Mouse (Mus musculus): ENCODE data around the gene Ccdc157.
"Not testable (repeated sequence)": the region's sequence is repeated elsewhere in the genome, so short reads cannot be mapped to it uniquely, and the experiment has no call there.

The Ccdc157 gene

DNA sequence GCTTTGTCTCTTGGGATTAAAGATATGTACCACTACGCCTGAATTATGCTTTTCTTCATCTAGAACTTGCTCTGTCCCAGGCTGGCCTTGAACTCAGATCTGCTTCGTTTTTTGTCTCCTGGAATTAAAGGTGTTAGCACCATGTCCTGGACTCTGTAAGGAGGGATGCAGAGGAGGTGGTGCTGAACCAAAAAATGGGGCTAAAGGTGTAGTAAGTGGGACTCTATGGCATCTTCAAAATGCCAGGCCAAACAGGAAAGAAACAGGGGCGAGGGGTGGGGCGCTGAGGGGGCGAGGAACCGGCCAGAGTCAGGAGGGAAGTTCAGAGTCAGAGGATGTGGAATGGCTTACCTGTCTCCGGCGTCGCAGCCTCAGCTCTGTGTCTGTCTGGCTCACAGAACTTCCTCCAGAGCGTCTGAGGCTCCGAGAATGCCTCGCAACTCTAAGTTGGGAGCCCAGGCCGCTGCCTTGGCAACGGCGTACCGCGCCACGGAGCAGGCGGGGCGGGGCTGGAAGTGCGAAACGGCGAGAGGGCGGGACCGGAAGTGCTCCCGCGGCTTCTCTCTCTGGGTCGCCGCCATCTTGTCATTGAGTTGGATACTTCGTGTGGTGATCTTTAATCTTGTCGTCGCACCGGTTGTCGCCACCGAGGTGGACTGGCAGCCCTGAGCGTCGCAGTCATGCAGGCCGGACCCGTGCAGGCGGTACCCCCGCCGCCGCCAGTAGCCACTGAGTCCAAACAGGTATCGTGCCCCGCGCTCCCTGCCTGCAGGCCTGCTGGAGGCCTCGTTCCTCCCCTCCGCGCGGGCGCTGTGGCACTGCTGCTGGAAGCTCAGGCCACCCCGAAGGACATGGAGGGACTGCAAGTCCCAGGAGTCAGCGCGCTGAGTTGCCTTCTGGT, at the start of gene Ccdc157, which contains the start of gene Sf3a1:
TSS of gene Ccdc157 (minus strand) at position 486 of the 901 bp plus-strand sequence.
TSS of gene Sf3a1 (plus strand) at position 543 of the 901 bp plus-strand sequence.
- peak; percentile 95 for DNase-seq

DNA sequence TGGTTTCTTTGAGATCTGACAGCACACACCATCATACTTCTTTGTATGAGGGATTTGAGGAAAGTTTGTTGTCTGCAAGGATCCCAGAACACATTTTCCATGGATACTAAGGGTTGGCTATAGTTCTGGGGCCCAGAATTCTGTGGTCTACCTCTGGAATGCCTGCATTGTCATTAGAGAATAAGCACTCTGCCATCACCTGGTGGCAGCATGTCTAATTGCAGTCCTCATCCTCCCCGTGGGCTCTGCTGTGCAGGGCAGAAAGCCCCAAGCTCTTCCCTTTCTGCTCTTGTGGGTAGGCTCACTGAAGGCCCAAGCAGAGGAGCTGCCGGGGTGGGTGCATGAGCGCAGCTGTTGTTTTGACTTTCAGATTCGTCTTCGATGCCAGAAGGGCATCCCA, 49.5 kb upstream of the Ccdc157 start:
- no peak for DNase-seq

DNA sequence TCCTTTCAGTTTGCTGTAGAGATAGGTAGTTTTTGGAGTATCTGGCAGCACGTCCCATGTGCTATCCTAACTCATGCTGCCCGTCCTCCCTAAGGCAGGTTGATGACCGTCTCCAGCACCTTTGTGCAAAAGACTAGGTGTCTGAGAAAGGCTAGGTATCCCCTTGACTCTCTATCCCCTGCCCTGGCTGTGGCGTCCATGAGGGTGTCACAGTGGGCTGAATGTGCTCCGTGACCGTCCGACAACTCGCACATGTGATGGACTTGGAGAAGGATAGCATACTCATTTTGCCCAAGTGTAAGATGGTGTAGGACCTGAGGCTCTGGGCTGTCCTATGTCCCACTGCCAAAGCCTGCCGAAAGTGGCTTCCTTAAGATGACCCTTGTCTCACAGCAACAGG, 47.6 kb upstream of the Ccdc157 start:
- no peak for DNase-seq

DNA sequence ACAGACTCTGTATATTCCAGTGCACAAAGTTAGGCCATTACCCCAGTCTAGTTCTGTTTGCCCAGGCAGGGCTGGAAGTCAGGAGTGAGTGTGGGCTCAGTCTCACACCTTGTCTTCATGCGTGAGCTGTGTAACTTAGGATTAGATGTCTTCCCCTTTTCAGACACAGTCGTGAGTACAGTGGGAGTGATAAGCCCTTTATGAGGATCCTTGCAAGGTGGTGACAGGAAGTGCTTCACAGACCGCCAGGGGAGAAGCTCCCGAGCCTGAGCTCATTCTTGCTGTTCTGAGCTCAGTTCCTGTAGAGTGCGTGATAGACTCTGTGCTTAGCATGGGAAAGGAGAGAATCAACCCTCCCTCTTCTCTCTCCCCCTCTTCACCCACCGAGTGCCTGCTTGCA, 46.5 kb upstream of the Ccdc157 start:
- DNase-seq, result no peak

DNA sequence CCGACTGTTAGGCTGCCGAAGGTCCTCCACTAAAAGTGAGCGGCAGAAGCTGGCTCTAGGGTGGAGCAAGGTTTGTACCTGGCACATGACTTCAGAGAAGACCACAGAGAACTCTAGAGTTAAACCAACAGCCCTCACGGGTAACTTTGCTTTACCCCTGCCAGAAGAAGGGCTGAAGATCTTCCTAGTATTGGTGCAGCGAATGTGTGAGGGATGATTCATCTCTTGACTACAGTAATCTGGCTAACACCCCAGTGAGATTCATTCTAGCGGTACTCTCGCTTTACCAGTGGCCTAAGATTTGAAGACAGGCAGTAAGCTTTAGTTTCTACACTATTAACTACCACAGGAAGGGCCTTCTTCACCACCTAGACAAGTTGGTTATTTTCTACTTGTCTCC, 45.9 kb upstream of the Ccdc157 start:
- DNase-seq, result no peak

DNA sequence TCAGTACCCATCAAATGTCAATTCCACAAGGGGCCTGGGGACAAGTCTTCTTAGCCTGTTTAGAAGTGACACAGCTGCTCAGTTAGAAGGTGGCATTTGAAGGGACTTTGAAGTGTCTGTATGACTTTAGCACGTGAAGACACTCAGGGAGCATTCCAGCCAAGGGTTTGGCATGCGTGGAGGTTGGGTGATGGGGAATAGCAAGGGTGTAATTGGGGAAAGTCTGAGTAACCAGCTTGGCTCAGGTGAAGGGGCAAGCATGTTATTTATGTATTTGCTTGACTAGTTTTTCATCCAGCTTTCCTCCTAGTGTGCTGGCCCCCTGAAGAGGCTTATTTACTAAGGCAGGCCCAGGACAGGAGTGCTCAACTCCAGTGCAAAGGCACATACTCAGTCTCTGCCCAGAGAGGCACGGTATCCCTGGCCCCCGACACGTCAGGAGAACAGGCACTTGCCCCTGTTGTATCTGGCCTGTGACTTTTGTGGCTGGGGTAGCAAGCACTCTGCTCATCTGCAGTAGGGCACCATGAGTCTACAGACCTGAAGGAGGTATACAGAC, 45.1 kb upstream of the Ccdc157 start:
- DNase-seq, result no peak

DNA sequence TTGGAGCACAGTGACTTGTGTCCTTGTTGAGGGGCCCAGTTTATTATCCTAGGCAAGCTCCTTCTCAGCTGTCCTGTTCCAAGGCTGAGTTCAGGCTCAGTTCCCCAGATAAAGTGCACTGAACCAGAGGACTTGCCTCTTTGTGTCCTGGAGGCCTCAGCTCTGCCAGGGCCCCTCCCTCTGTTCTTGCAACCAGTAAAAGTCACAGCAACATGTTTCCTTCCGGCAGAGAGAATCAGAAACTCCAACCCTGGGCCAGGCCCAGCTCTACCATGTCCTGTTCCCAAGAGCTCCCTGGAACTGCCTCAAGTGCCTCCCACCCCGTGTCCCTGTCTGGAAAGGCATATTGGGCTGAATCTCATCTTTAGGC, 43.6 kb upstream of the Ccdc157 start:
- peak; percentile 75 for DNase-seq

DNA sequence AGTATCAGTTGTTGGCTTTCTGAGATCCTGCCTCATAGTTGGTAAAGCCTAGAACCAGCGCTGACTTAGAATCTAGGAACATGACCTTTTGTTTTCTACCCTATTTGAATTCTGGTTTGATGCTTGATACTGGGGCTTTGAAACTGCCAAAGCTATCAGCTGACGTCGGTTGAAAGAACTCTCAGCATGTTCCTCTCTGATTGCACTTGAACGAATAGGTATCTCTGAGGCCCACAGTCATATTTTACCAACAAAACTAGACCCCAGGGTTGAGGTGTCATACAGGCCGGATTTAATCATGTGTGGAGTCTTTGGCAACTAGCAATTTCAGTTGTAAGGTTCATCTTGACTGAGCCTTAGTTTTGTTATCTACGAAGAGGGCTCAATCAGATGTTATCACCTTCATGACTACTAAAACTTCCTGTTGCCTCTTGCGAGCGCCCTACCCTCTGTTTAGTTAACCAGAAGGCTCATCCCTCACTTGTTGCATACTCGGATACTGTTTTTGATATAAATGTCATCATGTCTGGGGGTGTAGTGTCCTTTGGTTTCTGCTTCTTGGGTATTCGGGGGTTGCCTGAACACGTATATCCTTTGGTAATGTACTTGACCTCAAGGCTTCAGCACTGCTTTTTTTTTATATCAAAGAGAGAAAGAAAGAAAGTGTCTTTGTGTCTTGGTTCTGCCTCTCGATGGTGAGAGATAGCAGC, 43.1 kb upstream of the Ccdc157 start:
- no peak for DNase-seq

DNA sequence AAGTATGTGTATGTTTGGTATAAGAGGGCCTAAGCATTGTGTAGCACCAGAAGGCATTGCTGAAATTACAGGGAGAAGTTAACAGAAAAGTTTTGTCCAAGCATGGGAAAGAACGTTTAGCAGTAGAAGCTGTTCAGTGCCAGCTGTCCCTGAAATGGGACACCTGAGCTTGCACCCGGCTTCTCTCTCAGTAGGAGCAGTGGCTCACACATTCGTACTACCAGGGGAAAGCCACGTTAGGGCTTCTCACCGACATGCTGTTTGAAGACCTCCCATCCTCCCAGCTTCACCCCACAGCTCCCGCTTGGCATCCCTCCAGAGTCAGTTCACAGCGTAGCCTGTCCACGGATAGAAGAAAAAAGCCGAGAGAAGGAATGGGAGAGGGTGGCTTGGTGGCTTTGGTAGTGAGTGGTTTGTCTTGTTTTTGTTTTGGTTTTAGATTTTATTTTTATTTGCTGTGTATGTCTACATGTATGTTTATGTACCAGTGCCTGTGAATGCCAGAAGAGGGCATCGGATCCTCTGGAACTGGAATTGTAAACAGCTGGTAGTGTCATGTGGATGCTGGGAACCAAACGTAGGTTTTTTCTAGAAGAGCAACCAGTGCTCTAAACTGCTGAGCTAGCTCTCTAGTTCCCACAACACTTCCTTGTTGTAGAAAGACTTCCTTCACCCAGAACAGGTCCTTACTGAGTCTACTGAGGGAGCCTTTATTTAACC, 42.0 kb upstream of the Ccdc157 start:
- DNase-seq, result no peak

DNA sequence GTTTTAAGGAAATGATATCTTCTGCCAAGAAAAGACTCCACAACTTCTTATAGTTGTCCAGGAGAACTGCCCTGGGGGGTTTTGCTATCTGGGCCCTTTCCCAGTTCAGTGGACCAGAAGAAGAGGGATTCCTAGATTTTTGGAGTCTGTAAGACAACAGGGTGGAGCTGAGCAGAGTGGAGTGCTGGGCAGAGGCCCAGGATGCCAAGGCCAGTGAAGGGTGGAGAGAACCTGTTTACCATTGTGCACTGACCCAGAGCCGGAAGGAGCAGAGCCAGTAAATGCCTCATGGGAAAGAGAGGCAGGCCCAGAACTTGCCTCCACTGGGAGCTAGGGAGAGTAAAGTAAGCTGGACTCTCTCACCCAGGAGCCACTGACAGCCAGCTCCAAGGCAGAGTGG, 37.6 kb upstream of the Ccdc157 start:
- peak; percentile 82 for DNase-seq

DNA sequence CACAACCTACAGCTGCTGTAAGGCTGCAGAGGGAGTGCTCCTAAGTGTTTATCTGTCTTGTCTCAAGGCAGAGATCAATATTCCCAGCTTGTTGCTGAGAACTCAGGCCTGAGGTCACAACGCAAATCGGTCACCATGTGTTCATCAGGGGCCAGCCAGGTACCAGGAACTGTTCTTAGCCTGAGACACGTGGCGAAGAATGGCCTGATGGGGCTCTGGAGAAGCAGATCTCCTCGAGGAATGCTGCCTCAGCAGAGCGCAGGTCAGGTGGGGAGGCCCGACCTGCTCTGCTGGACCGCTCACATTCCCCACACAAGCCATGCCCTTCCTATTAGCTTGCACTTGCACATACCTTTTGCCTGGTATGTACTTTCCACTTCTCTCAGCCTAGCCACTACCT, 36.5 kb upstream of the Ccdc157 start:
- peak; percentile 76 for DNase-seq

DNA sequence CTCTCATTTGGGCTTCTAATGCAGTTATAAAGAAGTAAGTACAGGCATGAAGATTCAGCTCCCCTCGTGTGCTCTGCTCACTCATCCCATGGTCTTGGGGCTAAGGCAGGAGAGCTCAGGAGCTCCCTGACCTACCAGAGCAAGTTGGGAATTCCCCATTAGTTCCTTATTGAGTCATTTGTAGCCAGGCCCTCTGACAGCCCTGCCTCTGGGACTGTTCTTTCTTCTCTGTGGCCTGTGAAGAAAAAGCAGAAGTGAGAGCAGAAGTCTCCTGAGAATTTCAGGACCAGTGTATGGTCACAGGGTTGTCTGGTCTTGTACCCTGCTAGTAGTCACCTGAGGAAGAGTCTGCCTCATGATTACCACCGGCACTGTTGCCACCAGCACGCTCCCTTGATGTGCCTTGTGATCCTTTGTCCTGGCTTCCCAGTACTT, 35.5 kb upstream of the Ccdc157 start:
- no peak for DNase-seq

DNA sequence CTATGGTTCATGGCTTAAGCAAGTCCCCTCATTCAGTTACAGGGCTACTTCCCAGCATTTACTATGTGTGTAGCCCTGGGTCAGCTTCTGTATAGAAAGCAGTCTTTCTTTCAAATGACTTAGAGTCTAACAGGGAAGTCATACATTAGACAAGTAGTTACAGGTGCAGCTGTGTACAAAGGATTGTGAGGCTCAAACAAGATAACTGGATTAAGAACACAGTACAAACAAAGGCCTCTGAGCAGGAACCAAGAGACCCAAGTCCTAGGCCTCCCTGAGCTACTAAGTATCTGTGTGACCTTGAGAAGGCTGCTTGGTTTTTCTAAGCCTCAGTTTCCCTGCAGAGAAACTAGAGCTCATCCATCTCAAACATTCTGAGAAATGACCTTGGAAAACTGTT, 33.3 kb upstream of the Ccdc157 start:
- no peak for DNase-seq

DNA sequence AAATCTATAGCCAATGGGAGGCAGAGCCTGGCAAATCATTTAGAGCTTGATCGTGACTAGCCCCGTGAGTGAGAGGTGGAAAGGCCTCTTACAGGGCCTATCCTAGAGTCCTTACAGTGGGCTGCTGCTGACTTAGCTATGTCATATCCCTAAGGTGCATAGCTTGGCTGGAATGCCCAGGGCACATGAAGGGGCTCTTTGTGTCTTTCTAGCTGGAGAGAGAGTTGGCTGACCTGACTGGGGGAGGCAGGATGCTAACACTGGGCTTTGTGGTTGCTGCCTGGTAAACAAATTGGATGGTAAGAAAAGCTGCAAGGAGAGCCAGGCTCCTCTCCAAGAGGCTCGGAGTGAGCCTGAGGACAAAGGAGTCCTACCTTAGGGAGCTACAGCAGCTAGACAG, 32.7 kb upstream of the Ccdc157 start:
- no peak for DNase-seq

DNA sequence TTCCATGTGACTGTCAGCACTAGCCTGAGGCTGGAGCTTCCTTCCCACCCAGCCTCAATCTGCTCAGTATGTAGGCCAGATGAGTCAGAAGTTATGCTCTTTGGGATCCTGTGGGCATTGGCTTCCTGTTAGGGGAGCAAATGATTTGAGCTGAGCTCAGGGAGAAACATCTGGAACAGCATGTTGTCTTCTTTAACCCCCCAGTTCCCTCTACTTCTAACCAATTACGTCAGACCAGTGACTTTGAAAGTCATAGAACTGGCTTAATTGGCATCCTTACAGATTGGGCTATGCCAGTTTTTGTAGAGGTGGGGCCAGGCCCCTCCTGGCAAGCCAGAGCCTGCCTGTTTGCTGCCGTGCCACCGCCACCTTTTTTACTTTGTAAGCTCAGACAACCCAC, 30.6 kb upstream of the Ccdc157 start:
- no peak for DNase-seq

DNA sequence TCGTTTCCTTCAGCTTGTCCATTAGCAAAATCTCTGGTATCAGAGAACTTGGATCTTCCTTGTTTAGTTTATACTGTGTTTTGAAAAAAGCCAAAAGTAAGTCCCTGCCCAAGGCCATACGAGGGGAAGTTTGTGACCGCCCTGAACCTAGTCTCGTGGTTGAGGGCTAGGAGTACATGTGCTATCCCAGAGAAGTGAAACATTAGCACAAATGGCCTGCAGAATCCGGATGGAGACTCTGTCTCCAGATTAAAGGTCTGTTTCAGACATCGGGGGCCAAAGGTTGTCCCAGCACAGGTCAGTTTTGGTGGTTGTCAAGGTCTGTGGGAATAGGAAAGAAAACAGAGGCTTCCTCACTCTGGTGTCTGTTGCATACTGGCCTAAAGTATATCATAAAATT, 29.1 kb upstream of the Ccdc157 start:
- peak; percentile 76 for DNase-seq

DNA sequence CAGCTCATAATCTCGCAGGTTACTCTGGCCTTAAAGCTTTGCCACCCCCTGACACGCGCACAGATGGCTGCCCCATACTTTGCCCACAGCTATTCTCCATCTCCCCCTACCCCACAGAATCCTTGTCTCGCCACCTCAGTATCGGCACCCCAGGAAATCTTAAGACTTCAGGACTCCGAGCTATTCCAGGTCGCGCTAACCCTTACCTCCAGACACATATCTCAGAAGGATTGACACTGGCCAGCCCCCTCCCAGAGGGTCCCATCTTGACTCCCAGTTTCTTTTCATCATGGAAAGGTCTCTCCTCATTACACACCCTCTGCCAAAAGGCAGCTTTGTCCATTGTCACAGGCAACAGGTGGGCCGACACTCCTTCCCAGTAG, 27.2 kb upstream of the Ccdc157 start:
- no peak for DNase-seq

DNA sequence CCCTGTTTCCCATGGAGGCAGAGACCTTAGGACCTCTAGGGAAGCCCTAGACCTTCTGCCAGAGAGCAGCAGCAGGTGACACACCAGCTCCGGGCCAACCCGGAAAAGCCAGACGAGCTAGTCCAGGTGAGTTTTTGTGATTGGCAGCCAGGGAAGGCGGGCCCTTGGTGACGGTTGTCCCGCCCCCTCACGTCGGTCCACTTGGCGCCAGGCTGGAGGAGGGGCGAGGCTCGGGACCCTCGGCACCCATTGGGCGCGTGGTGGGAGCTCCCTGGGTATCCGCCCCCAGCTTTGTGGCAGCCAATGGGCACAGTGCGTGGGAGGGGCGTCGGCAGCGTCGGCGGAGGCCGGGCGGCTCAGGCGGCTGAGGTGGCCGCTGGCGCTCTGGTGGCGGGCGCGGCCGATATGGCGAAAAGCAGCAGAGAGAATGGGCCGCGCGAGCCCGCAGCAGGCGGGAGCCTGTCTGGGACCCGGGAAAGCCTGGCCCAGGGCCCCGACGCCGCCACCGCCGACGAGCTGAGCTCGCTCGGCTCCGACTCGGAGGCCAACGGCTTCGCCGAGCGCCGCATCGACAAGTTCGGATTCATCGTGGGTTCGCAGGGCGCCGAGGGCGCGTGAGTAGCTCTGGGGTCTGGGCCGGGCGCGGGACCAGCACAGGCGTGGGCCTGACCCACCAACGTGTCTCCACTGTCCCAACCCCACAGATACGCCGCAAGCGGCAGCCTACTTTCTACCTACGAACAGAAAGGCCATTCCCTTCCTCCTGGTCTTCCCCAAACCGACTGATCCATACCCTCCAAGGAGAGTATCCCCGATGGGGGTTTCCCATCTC, 26.6 kb upstream of the Ccdc157 start, which contains the start of gene Tbc1d10a:
TSS of gene Tbc1d10a (plus strand) at position 304 of the 832 bp plus-strand sequence.
- peak; percentile 98 for DNase-seq

DNA sequence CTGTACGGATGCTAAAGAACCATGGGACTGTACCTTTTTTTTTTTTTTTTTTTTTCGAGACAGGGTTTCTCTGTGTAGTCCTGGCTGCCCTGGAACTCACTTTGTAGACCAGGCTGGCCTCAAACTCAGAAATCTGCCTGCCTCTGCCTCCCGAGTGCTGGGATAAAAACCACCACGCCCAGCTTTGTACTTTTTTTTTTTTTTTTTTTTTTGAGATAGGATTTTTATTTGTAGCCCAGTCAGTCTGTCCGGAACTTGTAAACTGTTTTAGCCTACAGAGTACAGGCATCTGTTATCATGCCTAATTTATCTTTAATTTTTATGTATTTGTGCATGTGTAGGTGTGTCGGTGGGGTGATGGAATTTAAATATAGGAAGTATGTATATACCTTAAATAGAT, 25.4 kb upstream of the Ccdc157 start:
- not testable (repeated sequence) for DNase-seq

DNA sequence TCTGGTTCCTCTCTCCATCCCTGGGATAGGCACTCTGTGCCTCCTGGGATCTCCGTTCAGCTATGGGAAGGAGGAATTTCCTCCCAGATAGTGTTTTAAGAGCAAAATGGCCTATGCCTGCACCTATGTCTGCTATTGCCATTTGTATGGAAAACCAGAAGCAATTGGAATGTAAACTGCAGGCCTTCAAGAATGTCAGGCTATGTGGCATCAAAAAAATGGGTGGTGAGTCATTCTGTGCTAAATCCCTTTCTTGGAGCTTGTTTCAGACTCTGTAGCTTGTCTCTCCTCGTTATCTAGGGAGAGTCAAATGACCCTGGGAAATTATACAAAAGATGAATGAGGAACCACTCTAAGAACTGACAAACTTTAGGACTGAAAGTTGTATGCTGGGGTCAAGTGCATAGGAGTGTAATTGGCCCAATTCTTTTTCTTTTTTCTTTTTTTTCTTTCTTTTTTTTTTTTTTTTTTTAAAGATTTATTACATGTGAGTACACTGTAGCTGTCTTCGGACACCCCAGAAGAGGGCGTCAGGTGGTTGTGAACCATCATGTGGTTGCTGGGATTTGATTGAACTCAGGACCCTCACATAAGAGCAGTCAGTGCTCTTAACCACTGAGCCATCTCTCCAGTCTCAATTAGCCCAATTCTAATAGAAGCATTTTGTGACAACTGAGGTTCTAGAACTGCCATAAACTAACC, 24.3 kb upstream of the Ccdc157 start:
- DNase-seq, result no peak

DNA sequence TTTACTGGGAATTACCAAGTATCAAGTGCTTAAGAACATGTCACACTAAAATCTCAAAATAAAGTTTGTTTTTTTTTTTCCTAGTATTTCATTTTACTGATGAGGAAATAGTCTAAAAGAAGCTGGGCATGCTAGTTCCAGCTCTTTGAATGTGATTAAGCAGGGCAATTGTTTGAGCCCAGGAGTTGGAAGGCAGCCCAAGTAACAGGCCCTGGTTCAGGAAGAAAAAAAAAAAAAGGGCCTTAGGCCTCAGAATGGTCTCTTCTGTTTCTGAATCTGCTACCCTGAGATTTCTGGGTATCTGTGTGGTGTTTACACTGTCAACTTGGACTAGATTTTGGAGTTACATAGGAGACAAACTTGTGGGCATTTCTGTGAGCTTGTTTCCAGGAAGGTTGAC, 23.4 kb upstream of the Ccdc157 start:
- no peak for DNase-seq

DNA sequence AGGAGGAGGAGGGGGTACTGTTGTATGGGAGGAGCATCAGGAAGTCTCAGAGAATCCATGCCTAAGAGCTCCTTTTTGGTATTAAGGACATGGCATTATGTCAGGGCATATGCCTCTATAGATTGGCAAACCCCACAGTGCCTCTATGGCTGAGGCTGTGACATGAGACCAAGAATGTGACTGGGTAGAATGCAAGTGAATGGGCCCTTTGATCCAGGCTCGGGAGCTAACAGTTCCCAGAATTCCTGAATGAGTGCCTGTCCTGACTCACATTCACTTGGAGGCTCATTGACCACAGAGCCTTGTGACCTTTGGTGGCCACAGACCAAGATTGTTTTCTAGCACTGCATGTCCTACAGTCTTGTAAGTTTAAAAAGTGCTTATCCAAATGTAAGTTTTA, 22.0 kb upstream of the Ccdc157 start:
- no peak for DNase-seq
